Mouse (Mus musculus): Measurements from ENCODE around the gene Stab2. TPM values are rescaled to one million over a fixed set of nuclear protein-coding genes. Genes with fewer than 3 reads are reported as not detected.

Stab2 gene
- polyA plus RNA-seq, 1 experiment from 2014 or later, result 0.66 TPM

DNA sequence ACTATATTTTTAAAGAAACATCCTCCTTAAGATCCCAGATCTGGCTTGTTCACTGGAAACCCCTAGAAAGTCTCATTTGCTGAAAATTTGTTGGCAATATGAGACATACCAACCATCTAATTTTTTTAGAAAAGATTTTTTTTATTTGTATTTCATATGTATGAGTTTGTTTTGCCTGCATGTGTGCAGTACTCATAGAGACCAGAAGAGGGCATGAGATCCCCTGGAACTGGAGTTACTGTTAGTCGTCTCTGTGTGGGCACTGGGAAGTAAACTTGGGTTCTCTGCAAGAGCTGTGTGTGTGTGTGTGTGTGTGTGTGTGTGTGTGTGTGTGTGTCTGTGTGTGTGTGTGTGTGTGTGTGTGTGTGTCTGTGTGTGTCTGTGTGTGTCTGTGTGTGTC, 55.1 kb downstream of the Stab2 start:
- Histone ChIP-seq H3K9me3 (ENCODE audit: control insufficient read depth) (no peaks in the 10 kb centered on the region), H3K36me3 (ENCODE audit: control insufficient read depth, insufficient read depth) (no peaks in the 10 kb centered on the region), H3K4me2 (replicated peaks; ENCODE audit: low read depth) (no peak overlapping the region), H3K4me3 (ENCODE audit: low read depth, low read length) (no peak overlapping the region), H3K27me3 (replicated peaks; ENCODE audit: control insufficient read depth, insufficient read depth, low read length) (no peaks in the 10 kb centered on the region), H3K9ac (ENCODE audit: low read depth, low read length) (no peak overlapping the region), H3K4me1 (replicated peaks; ENCODE audit: control insufficient read depth, insufficient read depth, low read length) (no peaks in the 10 kb centered on the region), H3K27ac (ENCODE audit: low read depth, low read length) (no peak overlapping the region)
- WGBS, result 46% methylated on average over 1 of the region's 1 CpGs
- TF ChIP-seq CTCF (IDR thresholded peaks at IDR 0.05; ENCODE audit: low read depth), result peak; percentile 38
- no peak for ATAC-seq

DNA sequence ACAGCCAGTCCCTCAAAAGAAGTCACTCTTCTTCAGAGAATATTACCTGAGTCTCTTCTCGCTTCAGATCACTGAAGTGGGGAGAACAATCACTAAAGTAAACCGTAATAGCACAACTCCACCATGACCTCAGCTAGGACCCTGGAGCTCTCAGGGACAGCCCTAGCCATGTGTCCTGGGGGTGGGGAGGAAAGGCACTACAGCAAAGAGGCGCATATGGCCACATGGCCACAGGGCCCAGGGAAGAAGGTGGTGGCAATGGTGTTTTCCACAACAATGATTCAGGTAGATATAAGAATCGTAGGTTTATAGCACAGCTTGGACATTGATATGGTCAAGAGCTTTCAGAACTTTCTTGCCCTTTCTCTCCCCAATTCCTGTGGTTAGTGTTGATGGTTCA, 57.0 kb downstream of the Stab2 start:
- Histone ChIP-seq H3K4me2 (replicated peaks; ENCODE audit: low read depth) (no peak overlapping the region), H3K27me3 (replicated peaks; ENCODE audit: control insufficient read depth, insufficient read depth, low read length) (no peaks in the 10 kb centered on the region), H3K4me3 (ENCODE audit: low read depth, low read length) (no peak overlapping the region), H3K4me1 (replicated peaks; ENCODE audit: control insufficient read depth, insufficient read depth, low read length) (no peaks in the 10 kb centered on the region; the same call in 1 of the 2 replicates), H3K36me3 (ENCODE audit: control insufficient read depth, insufficient read depth) (no peaks in the 10 kb centered on the region), H3K9ac (ENCODE audit: low read depth, low read length) (no peak overlapping the region), H3K27ac (ENCODE audit: low read depth, low read length) (no peak overlapping the region), H3K9me3 (ENCODE audit: control insufficient read depth) (no peaks in the 10 kb centered on the region)
- ATAC-seq, result no peak
- no peak for TF ChIP-seq CTCF (IDR thresholded peaks at IDR 0.05; ENCODE audit: low read depth)
- WGBS, result 92% methylated on average over 4 of the region's 4 CpGs

GRCm38 (mm10) chr10:86949886-86950285, 57.9 kb downstream of the Stab2 start:
- WGBS, result 72% methylated on average over 4 of the region's 4 CpGs
- no peak overlapping the region for H3K4me3 ChIP-seq (ENCODE audit: low read depth, low read length)
- no peak for ATAC-seq
- TF ChIP-seq CTCF (IDR thresholded peaks at IDR 0.05; ENCODE audit: low read depth), result no peak
- no peaks in the 10 kb centered on the region for H3K9me3 ChIP-seq (ENCODE audit: control insufficient read depth)
- H3K4me1 ChIP-seq (replicated peaks; ENCODE audit: control insufficient read depth, insufficient read depth, low read length), result no peaks in the 10 kb centered on the region; the same call in 1 of the 2 replicates
- no peak overlapping the region for H3K9ac ChIP-seq (ENCODE audit: low read depth, low read length)
- no peak overlapping the region for H3K27ac ChIP-seq (ENCODE audit: low read depth, low read length)
- no peaks in the 10 kb centered on the region for H3K36me3 ChIP-seq (ENCODE audit: control insufficient read depth, insufficient read depth)
- no peak overlapping the region for H3K4me2 ChIP-seq (replicated peaks; ENCODE audit: low read depth)
- H3K27me3 ChIP-seq (replicated peaks; ENCODE audit: control insufficient read depth, insufficient read depth, low read length), result no peaks in the 10 kb centered on the region

DNA sequence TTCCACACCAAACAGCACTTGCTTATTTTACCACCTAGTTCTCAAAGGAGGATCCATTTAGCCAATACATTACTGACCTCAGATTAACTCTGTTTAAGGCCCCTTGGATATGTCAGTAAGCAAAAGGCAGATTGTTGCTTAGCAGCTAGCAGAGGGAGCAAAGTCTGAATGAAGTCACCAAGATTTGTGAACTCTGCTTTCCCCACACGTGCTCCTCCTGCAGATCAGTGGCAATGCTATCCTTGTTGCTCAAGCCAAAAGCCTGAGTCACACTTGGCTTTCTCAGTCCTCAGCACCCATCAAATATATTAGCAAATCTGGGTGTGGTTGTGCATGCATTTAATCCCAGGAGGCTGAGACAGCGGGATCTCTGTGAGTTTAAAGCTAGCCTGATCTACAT, 60.3 kb downstream of the Stab2 start:
- Histone ChIP-seq H3K4me2 (replicated peaks; ENCODE audit: low read depth) (no peak overlapping the region), H3K4me1 (replicated peaks; ENCODE audit: control insufficient read depth, insufficient read depth, low read length) (no peaks in the 10 kb centered on the region; the same call in 1 of the 2 replicates), H3K9me3 (ENCODE audit: control insufficient read depth) (no peaks in the 10 kb centered on the region), H3K27me3 (replicated peaks; ENCODE audit: control insufficient read depth, insufficient read depth, low read length) (no peaks in the 10 kb centered on the region), H3K27ac (ENCODE audit: low read depth, low read length) (no peak overlapping the region), H3K4me3 (ENCODE audit: low read depth, low read length) (no peak overlapping the region), H3K9ac (ENCODE audit: low read depth, low read length) (no peak overlapping the region), H3K36me3 (ENCODE audit: control insufficient read depth, insufficient read depth) (no peaks in the 10 kb centered on the region)
- WGBS, result 30% methylated on average over 2 of the region's 2 CpGs
- TF ChIP-seq CTCF (IDR thresholded peaks at IDR 0.05; ENCODE audit: low read depth), result no peak
- peak; percentile 98 for ATAC-seq

- H3K27ac ChIP-seq (ENCODE audit: low read depth, low read length), result no peak overlapping the region
- H3K4me2 ChIP-seq (replicated peaks; ENCODE audit: low read depth), result no peak overlapping the region
- H3K36me3 ChIP-seq (ENCODE audit: control insufficient read depth, insufficient read depth), result no peaks in the 10 kb centered on the region
- no peaks in the 10 kb centered on the region for H3K4me1 ChIP-seq (replicated peaks; ENCODE audit: control insufficient read depth, insufficient read depth, low read length)
- no peak for ATAC-seq
- no peak overlapping the region for H3K4me3 ChIP-seq (ENCODE audit: low read depth, low read length)
- WGBS, result 91% methylated on average over 4 of the region's 4 CpGs
- no peak for TF ChIP-seq CTCF (IDR thresholded peaks at IDR 0.05; ENCODE audit: low read depth)
- H3K9ac ChIP-seq (ENCODE audit: low read depth, low read length), result no peak overlapping the region
- no peaks in the 10 kb centered on the region for H3K27me3 ChIP-seq (replicated peaks; ENCODE audit: control insufficient read depth, insufficient read depth, low read length)
- H3K9me3 ChIP-seq (ENCODE audit: control insufficient read depth), result no peaks in the 10 kb centered on the region
These were observed 67.2 kb downstream of the Stab2 start for GRCm38 (mm10) chr10:86940591-86940990.

DNA sequence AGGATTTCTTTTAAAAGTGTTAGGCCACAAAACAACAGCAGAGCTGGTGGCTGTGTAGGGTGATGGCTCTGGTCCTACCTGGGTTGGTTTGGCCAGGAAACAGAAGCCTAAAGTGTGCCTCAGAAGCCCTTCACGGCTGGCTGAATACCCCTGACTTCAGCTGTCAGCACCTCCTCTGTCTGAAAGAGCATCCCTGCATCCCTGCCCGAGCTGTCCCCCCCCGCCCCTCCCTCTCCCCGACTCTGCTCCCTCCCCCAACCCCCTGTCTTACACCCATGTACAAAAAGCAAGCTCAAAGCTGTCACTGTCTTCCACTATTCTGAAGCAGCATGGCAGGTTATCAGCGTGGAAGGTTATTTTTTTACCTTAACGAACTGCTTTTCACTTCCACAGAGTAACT, 73.4 kb downstream of the Stab2 start:
- no peak for ATAC-seq
- H3K27ac ChIP-seq (ENCODE audit: low read depth, low read length), result no peak overlapping the region

GRCm38 (mm10) chr10:86933906-86934305, 73.9 kb downstream of the Stab2 start:
- H3K27me3 ChIP-seq (replicated peaks; ENCODE audit: control insufficient read depth, insufficient read depth, low read length), result no peaks in the 10 kb centered on the region
- H3K4me2 ChIP-seq (replicated peaks; ENCODE audit: low read depth), result no peak overlapping the region
- 45% methylated on average over 3 of the region's 3 CpGs for WGBS
- no peaks in the 10 kb centered on the region for H3K9me3 ChIP-seq (ENCODE audit: control insufficient read depth)
- TF ChIP-seq CTCF (IDR thresholded peaks at IDR 0.05; ENCODE audit: low read depth), result no peak
- no peak overlapping the region for H3K4me3 ChIP-seq (ENCODE audit: low read depth, low read length)
- no peak overlapping the region for H3K27ac ChIP-seq (ENCODE audit: low read depth, low read length)
- no peak overlapping the region for H3K9ac ChIP-seq (ENCODE audit: low read depth, low read length)
- H3K4me1 ChIP-seq (replicated peaks; ENCODE audit: control insufficient read depth, insufficient read depth, low read length), result no peaks in the 10 kb centered on the region
- ATAC-seq, result no peak
- H3K36me3 ChIP-seq (ENCODE audit: control insufficient read depth, insufficient read depth), result no peaks in the 10 kb centered on the region

More for the DNA sequence above, 73.4 kb downstream of the Stab2 start:
- Histone ChIP-seq H3K27me3 (replicated peaks; ENCODE audit: control insufficient read depth, insufficient read depth, low read length) (no peaks in the 10 kb centered on the region), H3K36me3 (ENCODE audit: control insufficient read depth, insufficient read depth) (no peaks in the 10 kb centered on the region), H3K9ac (ENCODE audit: low read depth, low read length) (no peak overlapping the region), H3K9me3 (ENCODE audit: control insufficient read depth) (no peaks in the 10 kb centered on the region), H3K4me3 (ENCODE audit: low read depth, low read length) (no peak overlapping the region), H3K4me1 (replicated peaks; ENCODE audit: control insufficient read depth, insufficient read depth, low read length) (no peaks in the 10 kb centered on the region), H3K4me2 (replicated peaks; ENCODE audit: low read depth) (no peak overlapping the region)
- 55% methylated on average over 6 of the region's 6 CpGs for whole genome bisulfite sequencing
- no peak for TF ChIP-seq CTCF (IDR thresholded peaks at IDR 0.05; ENCODE audit: low read depth)
